Mouse (Mus musculus) layer of hippocampus, adult 18-20 months (tissue): ENCODE measurements around the gene Mpz. TPM values are rescaled to one million over a fixed set of nuclear protein-coding genes. Genes with fewer than 3 reads are reported as not detected.

Experiments
- DNase-seq, 2 experiments: peaks; one replicate each; pipeline ENCODE4 v3.0.0; 2022; ENCODE audit warnings: low spot score in 2 of 2
- total RNA-seq, 2 experiments: library from RNA; stranded (reverse); gene quantifications; 2 replicates each; pipeline ENCODE4 v1.2.3; 2021

The Mpz gene
- total RNA-seq, 2 experiments from 2014 or later: not detected

GRCm38 (mm10) chr1:171187851-171188700, 37.6 kb downstream of the Mpz start:
- no peak for DNase-seq

- no peak for DNase-seq
Measured at GRCm38 (mm10) chr1:171189046-171189445, 38.5 kb downstream of the Mpz start.

GRCm38 (mm10) chr1:171189476-171190114, 39.1 kb downstream of the Mpz start:
- no peak for DNase-seq

- no peak for DNase-seq
Measured at GRCm38 (mm10) chr1:171190832-171191231, 40.3 kb downstream of the Mpz start.

- no peak for DNase-seq
Measured at GRCm38 (mm10) chr1:171192283-171192682, 41.8 kb downstream of the Mpz start.

- no peak for DNase-seq
Measured at GRCm38 (mm10) chr1:171193093-171193840, 42.8 kb downstream of the Mpz start.

GRCm38 (mm10) chr1:171193911-171194830, 43.7 kb downstream of the Mpz start:
- DNase-seq: no peak

- no peak for DNase-seq
Measured at GRCm38 (mm10) chr1:171195046-171195822, 44.7 kb downstream of the Mpz start.

GRCm38 (mm10) chr1:171195887-171196397, 45.4 kb downstream of the Mpz start, which contains the start of gene Pcp4l1:
Gene Pcp4l1 (minus strand): TSS chr1:171196268.
- peak; percentile 43 to 44 for DNase-seq

GRCm38 (mm10) chr1:171199532-171199931, 49.0 kb downstream of the Mpz start:
- DNase-seq: no peak

- DNase-seq: no peak
Measured at GRCm38 (mm10) chr1:171200769-171201168, 50.3 kb downstream of the Mpz start.

- no peak for DNase-seq
Measured at GRCm38 (mm10) chr1:171203471-171204248, 53.1 kb downstream of the Mpz start.

GRCm38 (mm10) chr1:171204249-171204644, 53.7 kb downstream of the Mpz start:
- no peak for DNase-seq

- DNase-seq: no peak
Measured at GRCm38 (mm10) chr1:171205704-171206493, 55.4 kb downstream of the Mpz start.

GRCm38 (mm10) chr1:171209409-171209808, 58.9 kb downstream of the Mpz start:
- no peak for DNase-seq
